Mouse (Mus musculus): ENCODE results near the gene Esrrg. TPM values are rescaled to one million over a fixed set of nuclear protein-coding genes. Genes with fewer than 3 reads are reported as not detected.

Gene Esrrg
- total and polyA plus RNA-seq, 2 experiments from 2014 or later = 28.0 to 41.6 TPM

DNA sequence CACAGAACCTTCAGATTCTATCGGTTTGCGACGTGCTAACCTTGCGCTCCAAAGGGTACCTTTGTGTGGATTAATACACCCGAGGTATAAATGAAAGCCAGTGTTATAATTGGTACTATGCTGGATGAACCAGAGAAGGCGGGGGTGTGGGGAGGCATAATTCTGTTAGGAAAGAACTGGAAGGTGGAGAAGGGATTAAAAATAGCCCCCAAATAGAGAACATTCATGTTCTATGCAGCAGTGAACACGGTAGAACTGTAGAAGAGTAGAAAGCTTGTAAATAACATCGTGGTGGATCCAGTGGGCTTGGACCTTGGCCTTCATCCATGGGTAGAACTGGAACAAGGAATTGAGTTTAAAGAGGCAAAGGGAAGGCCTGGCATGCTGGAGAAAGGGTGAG lies 40.0 kb downstream of the Esrrg start:
- no peak for ATAC-seq
- WGBS = 91% methylated on average over 8 of the region's 8 CpGs
- H3K9me3 ChIP-seq (ENCODE audit: low read length) = no peaks in the 10 kb centered on the region

DNA sequence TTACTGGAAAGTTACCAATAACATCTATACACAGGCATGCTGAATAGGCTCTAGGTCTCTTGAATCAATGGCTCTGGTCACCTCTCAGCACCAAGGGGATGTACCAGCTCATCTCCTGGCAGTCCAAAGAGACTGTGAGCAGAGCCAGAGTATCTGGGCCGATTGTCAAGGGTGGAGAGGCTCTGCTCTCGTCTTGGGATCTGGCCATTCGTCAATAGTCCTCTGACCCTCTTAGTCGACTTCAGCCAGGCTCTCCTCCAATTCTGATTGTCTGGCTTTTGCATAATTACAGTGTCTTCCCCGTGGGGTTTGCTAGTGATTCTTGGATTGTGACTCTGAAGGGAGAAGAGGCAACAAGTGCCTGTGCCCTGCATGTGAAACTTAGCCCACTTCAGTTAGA lies 41.3 kb downstream of the Esrrg start:
- Histone ChIP-seq H3K36me3 (ENCODE audit: insufficient read depth, low read length) (no peaks in the 10 kb centered on the region; the same call in 1 of the 2 replicates), H3K27ac (0 out of 2 replicates have a peak overlapping the region, but pooled peaks have one; percentile 4), H3K9ac (replicated peaks; ENCODE audit: low read length) (no peak overlapping the region), H3K4me2 (ENCODE audit: low read depth, low read length) (peak overlapping the region; percentile 88), H3K4me1 (ENCODE audit: insufficient read depth, low read length) (peaks cover 7% of the 10 kb centered on the region; the same call in 1 of the 2 replicates), H3K27me3 (ENCODE audit: insufficient read depth, low read length) (no peaks in the 10 kb centered on the region), H3K4me3 (ENCODE audit: low read length) (no peak overlapping the region), H3K9me3 (ENCODE audit: low read length) (no peaks in the 10 kb centered on the region)
- no peak for TF ChIP-seq CTCF (IDR thresholded peaks at IDR 0.05; ENCODE audit: low read depth)
- 33% methylated on average over 5 of the region's 5 CpGs for WGBS
- DNase-seq (ENCODE audit: low spot score) = peak; percentile 59
- ATAC-seq = peak; percentile 19; the same call in 1 of the 2 replicates

More for the DNA sequence above, 40.0 kb downstream of the Esrrg start:
- H3K27ac ChIP-seq = no peak overlapping the region
- no peak for DNase-seq (ENCODE audit: low spot score)
- peaks cover 7% of the 10 kb centered on the region; the same call in 1 of the 2 replicates for H3K4me1 ChIP-seq (ENCODE audit: insufficient read depth, low read length)
- no peak overlapping the region for H3K4me2 ChIP-seq (ENCODE audit: low read depth, low read length)
- H3K4me3 ChIP-seq (ENCODE audit: low read length) = no peak overlapping the region
- no peak overlapping the region for H3K9ac ChIP-seq (replicated peaks; ENCODE audit: low read length)
- no peak for TF ChIP-seq CTCF (IDR thresholded peaks at IDR 0.05; ENCODE audit: low read depth)
- no peaks in the 10 kb centered on the region; the same call in 1 of the 2 replicates for H3K36me3 ChIP-seq (ENCODE audit: insufficient read depth, low read length)
- no peaks in the 10 kb centered on the region for H3K27me3 ChIP-seq (ENCODE audit: insufficient read depth, low read length)

DNA sequence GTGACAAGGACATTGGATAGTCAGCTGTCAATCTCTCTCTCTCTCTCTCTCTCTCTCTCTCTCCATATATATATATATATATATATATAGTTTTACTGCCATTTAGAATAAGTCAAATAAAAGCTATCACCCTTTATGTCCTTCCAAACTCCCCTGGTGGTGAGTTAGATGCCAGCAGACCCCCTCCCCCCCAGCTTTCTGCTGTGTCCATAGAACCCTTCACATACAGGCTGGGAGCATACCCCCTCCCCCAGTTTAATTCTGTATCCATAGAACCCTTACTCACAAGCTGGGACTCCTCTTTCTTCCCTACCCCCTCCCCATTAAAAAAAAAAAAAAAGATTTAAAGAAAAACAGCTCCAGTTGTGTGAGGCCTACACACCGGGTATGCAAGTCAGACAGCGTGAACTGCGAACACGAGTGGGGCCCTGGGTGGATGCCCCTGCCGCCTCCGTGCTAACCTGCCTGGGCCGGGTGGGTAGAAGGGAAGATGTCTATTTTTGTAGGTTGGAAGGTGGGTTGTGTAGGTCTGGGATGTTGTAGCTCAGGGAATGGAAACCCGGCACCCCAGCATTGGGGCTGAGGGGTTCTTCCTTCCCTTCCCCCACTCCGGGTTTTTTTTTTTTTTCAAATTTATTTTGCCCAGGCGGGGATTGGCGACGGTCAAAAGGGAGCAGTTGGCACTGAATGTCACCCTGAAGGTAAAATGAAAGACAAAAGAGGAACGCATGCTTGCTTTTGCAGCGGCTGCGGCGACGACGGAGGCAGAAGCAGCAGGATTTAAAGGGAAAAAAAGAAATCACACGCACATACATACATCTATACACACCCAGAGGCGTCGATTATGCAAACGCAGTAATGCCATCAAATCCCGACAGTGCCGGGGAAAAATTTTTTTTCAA lies 42.4 kb downstream of the Esrrg start:
- DNase-seq (ENCODE audit: low spot score) (peak; percentile 60), ATAC-seq (peak; percentile 50)
- H3K9ac ChIP-seq (replicated peaks; ENCODE audit: low read length) = peak overlapping the region; percentile 85
- H3K36me3 ChIP-seq (ENCODE audit: insufficient read depth, low read length) = no peaks in the 10 kb centered on the region; the same call in 1 of the 2 replicates
- WGBS = 8% methylated on average over 24 of the region's 24 CpGs
- no peaks in the 10 kb centered on the region for H3K9me3 ChIP-seq (ENCODE audit: low read length)
- H3K27me3 ChIP-seq (ENCODE audit: insufficient read depth, low read length) = no peaks in the 10 kb centered on the region
- peak overlapping the region; percentile 85 for H3K27ac ChIP-seq
- peaks cover 7% of the 10 kb centered on the region; the same call in 1 of the 2 replicates for H3K4me1 ChIP-seq (ENCODE audit: insufficient read depth, low read length)
- peak overlapping the region; percentile 88 for H3K4me2 ChIP-seq (ENCODE audit: low read depth, low read length)
- peak; percentile 17 for TF ChIP-seq CTCF (IDR thresholded peaks at IDR 0.05; ENCODE audit: low read depth)
- H3K4me3 ChIP-seq (ENCODE audit: low read length) = peak overlapping the region; percentile 74

DNA sequence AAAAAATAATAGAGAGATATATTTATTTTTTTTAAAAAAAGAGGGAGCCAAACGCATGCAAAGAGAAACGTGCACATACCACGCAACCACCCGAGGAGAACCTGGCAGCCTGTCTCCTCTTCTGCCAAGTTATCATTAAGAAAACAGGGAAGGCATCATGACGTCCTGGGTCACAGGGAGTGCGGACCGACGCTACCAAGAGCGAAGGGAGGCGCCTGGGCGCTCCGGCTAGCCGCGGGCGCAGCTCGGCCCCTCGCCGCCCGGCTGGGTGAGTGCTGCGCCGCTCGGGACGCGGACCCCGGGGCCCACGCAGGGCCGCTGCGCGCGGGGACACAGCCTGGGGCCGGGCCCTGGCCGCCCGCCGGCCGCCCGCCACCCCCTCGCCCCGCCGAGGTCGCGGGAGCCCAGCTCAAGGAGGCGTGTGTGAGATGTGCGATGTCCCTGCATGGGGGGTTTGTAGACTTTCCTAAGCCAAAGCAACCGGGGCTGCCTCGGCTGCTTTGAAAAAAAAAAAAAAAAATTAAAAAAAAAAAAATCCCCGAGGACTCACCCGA lies 43.2 kb downstream of the Esrrg start:
- peak overlapping the region; percentile 88 for H3K4me2 ChIP-seq (ENCODE audit: low read depth, low read length)
- H3K9ac ChIP-seq (replicated peaks; ENCODE audit: low read length) = peak overlapping the region; percentile 85
- H3K4me1 ChIP-seq (ENCODE audit: insufficient read depth, low read length) = peaks cover 7% of the 10 kb centered on the region; the same call in 1 of the 2 replicates
- ATAC-seq (peak; percentile 87), DNase-seq (ENCODE audit: low spot score) (peak; percentile 80)
- H3K9me3 ChIP-seq (ENCODE audit: low read length) = no peaks in the 10 kb centered on the region
- H3K36me3 ChIP-seq (ENCODE audit: insufficient read depth, low read length) = no peaks in the 10 kb centered on the region; the same call in 1 of the 2 replicates
- peak overlapping the region; percentile 85 for H3K27ac ChIP-seq
- under 1% methylated on average over 47 of the region's 47 CpGs for WGBS
- no peak for TF ChIP-seq CTCF (IDR thresholded peaks at IDR 0.05; ENCODE audit: low read depth)
- no peaks in the 10 kb centered on the region for H3K27me3 ChIP-seq (ENCODE audit: insufficient read depth, low read length)
- H3K4me3 ChIP-seq (ENCODE audit: low read length) = peak overlapping the region; percentile 74

DNA sequence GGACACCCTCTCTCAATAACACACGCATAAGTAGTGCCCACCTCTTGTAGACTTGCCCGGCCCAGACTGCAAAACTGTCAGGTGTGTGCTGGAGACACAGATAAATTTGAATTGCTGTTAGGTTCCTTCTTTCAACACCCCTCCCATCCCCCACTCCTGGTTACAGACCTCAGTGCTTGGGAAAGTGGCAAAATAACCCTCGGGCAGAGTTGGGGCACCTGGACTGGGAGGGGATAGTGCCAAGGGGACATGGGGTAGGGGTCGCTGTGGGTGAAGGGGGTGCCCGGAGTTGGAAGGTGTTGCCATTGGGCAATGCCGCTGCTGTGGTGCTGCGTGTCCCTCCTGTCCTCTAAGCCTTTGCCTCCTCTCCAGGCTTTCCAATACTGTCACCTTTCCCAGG lies 43.9 kb downstream of the Esrrg start:
- H3K4me3 ChIP-seq (ENCODE audit: low read length) = peak overlapping the region; percentile 74
- H3K27me3 ChIP-seq (ENCODE audit: insufficient read depth, low read length) = no peaks in the 10 kb centered on the region
- no peaks in the 10 kb centered on the region for H3K9me3 ChIP-seq (ENCODE audit: low read length)
- H3K36me3 ChIP-seq (ENCODE audit: insufficient read depth, low read length) = no peaks in the 10 kb centered on the region; the same call in 1 of the 2 replicates
- peaks cover 7% of the 10 kb centered on the region; the same call in 1 of the 2 replicates for H3K4me1 ChIP-seq (ENCODE audit: insufficient read depth, low read length)
- ATAC-seq = no peak
- WGBS = 15% methylated on average over 7 of the region's 7 CpGs
- no peak for TF ChIP-seq CTCF (IDR thresholded peaks at IDR 0.05; ENCODE audit: low read depth)
- peak overlapping the region; percentile 85 for H3K9ac ChIP-seq (replicated peaks; ENCODE audit: low read length)
- no peak overlapping the region for H3K27ac ChIP-seq
- peak overlapping the region; percentile 88 for H3K4me2 ChIP-seq (ENCODE audit: low read depth, low read length)
- no peak for DNase-seq (ENCODE audit: low spot score)

DNA sequence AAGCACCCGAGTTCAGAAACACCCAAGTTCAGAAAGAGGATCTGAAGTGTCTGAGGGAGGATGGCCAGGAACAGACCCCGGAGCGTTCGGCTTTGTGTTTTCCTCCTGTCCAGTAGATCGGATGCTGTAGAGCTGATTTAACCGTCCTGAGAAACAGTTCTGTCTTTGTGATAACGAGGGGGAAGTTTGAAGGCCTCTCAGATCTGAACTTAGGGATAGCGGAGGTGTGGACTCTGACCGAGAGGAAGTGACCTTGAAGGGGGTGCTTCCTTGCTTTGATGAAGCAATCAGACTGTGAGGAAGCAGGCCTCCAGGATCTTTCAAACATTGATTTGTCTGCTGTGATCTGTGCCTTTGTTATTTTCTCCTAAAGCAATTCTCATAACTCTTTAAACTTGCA lies 44.8 kb downstream of the Esrrg start:
- Histone ChIP-seq H3K27me3 (ENCODE audit: insufficient read depth, low read length) (no peaks in the 10 kb centered on the region), H3K36me3 (ENCODE audit: insufficient read depth, low read length) (no peaks in the 10 kb centered on the region; the same call in 1 of the 2 replicates), H3K4me2 (ENCODE audit: low read depth, low read length) (no peak overlapping the region), H3K9ac (replicated peaks; ENCODE audit: low read length) (no peak overlapping the region), H3K27ac (no peak overlapping the region), H3K4me1 (ENCODE audit: insufficient read depth, low read length) (peaks cover 7% of the 10 kb centered on the region; the same call in 1 of the 2 replicates), H3K9me3 (ENCODE audit: low read length) (no peaks in the 10 kb centered on the region), H3K4me3 (ENCODE audit: low read length) (no peak overlapping the region)
- TF ChIP-seq CTCF (IDR thresholded peaks at IDR 0.05; ENCODE audit: low read depth) = no peak
- WGBS = 66% methylated on average over 9 of the region's 9 CpGs
- ATAC-seq (no peak), DNase-seq (ENCODE audit: low spot score) (no peak)
